Mouse (Mus musculus) brain, adult 2 months (tissue): ENCODE measurements around the gene C1qtnf2.

Source experiments
- DNase-seq: peaks from one replicate; pipeline ENCODE4 v3.0.0; 2011; ENCODE audit warnings: low read depth, low spot score

Gene C1qtnf2

DNA sequence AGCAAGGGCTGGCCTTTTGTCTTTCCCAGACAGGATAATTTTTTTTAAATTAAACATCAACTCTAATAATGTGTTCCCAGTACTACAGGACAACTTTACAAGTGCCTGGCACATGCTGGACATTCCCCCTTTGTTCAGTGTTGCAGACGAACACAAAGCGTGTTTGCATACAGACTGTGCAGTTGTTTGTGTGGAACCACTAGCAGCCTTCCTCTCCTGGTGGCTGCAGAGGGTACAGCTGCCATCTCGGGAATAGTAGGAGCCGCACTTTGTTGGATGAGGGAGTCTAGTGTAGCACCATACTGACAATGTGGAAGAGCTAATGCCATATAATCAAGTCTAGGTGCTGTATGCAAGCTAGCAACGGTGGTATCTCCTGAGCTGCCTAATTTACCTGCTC, 57.5 kb downstream of the C1qtnf2 start:
- DNase-seq: peak; percentile 60

DNA sequence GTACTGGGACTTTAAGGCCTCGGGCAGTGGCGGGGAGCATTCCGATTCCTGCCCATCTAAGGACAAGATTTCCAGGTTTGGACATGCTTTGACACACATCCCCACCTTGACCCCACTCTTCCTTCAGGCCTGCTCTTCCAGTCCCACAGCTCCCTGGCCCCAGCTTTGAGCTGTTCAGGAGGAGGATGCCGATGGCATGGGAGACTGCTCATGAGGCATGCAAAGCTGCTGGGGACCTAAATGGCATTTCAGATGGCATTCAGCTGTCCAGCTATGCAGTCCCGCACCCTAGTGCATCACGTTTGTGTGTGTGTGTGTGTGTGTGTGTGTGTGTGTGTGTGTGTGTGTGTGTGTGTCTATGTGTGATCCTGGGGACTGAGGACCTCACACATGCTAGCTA, 63.0 kb downstream of the C1qtnf2 start:
- DNase-seq: no peak

DNA sequence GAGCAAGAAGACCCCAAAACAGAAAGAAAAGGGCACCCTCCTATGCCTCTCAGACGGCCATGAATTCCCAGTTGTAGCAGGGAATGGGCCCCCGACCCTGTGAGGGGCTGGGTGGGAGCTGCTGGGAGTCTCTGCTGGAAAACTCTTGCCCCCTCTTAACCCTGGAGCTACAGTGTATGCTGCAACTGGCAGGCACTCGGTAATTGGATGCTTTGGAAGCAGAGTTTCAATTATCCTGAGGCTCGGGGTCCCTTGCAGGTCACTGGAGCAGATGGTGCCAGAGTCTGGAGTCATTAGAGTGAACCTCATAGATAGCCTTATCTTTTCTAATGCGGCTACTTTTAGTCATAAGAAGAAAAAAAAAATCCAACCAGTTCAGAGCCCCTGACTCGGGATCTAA, 65.8 kb downstream of the C1qtnf2 start:
- no peak for DNase-seq
